Mouse (Mus musculus): Measurements from ENCODE around the gene Hmga2. TPM values are rescaled to one million over a fixed set of nuclear protein-coding genes. Genes with fewer than 3 reads are reported as not detected.

Hmga2 gene
- polyA plus RNA-seq, 1 experiment from 2014 or later = 0.71 TPM

DNA sequence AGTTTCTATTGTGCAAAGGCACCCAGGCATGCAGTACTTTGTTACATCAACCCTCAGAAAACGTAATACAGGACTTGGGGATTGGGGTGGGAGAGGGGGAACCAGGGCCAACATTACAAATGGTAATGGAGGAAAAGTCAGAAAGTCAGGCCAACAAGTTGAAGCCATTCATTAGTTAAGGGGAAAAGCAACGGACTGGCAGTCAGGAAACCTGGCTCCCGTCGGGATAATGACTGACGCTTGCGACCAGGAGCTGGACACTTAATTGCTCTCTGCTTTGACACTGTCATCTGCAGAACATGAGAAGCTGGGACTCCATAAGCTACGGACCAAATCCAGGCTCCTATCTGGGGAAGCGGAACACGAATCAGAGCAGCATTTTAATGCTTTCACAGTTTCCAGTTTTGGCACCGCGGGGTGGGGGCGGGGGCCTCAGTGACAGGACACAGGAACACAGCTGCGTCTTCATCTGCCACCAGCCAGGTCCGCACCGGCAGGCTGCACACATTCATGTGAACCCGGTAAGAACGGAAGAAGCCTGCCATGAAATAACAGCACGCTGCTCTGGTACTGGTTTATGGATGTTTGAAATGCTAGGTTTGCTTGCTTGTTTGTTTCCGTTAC is 26.5 kb downstream of the Hmga2 start:
- H3K4me3 ChIP-seq (replicated peaks; ENCODE audit: low read length) = no peak overlapping the region
- H3K9me3 ChIP-seq (ENCODE audit: control insufficient read depth, low read length) = no peaks in the 10 kb centered on the region
- ATAC-seq = 0 out of 2 replicates have a peak, but pooled peaks have one; percentile 23
- peaks cover 7% of the 10 kb centered on the region for H3K4me1 ChIP-seq (replicated peaks; ENCODE audit: control insufficient read depth, insufficient read depth, low read length)
- no peaks in the 10 kb centered on the region for H3K36me3 ChIP-seq (ENCODE audit: control insufficient read depth, insufficient read depth)
- H3K27me3 ChIP-seq (replicated peaks; ENCODE audit: control insufficient read depth, insufficient read depth, low read length) = no peaks in the 10 kb centered on the region
- H3K27ac ChIP-seq (ENCODE audit: low read length) = no peak overlapping the region
- H3K9ac ChIP-seq (replicated peaks; ENCODE audit: low read depth, low read length) = no peak overlapping the region
- H3K4me2 ChIP-seq (ENCODE audit: low read length) = peak overlapping the region; percentile 37
- WGBS = 37% methylated on average over 19 of the region's 19 CpGs

DNA sequence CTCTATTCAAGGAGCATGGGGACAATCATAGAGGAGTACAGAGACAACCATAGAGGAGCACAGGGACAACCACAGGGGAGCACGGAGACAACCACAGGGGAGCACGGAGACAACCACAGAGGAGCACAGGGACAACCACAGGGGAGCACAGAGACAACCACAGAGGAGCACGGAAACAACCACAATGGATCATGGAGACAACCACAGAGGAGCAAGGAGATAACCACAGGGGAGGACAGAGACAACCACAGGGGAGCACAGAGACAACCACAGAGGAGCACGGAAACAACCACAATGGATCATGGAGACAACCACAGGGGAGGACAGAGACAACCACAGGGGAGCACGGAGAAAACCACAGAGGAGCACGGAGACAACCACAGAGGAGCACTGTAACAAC is 29.5 kb downstream of the Hmga2 start:
- Histone ChIP-seq H3K36me3 (ENCODE audit: control insufficient read depth, insufficient read depth) (no peaks in the 10 kb centered on the region), H3K4me2 (ENCODE audit: low read length) (no peak overlapping the region), H3K4me3 (replicated peaks; ENCODE audit: low read length) (no peak overlapping the region), H3K9me3 (ENCODE audit: control insufficient read depth, low read length) (no peaks in the 10 kb centered on the region), H3K27me3 (replicated peaks; ENCODE audit: control insufficient read depth, insufficient read depth, low read length) (no peaks in the 10 kb centered on the region), H3K4me1 (replicated peaks; ENCODE audit: control insufficient read depth, insufficient read depth, low read length) (peaks cover 7% of the 10 kb centered on the region), H3K27ac (ENCODE audit: low read length) (no peak overlapping the region), H3K9ac (replicated peaks; ENCODE audit: low read depth, low read length) (no peak overlapping the region)
- WGBS = 92% methylated on average over 6 of the region's 6 CpGs
- ATAC-seq = no peak

GRCm38 (mm10) chr10:120446206-120446605 is 30.1 kb downstream of the Hmga2 start:
- no peak overlapping the region for H3K27ac ChIP-seq (ENCODE audit: low read length)
- H3K9me3 ChIP-seq (ENCODE audit: control insufficient read depth, low read length) = no peaks in the 10 kb centered on the region
- H3K27me3 ChIP-seq (replicated peaks; ENCODE audit: control insufficient read depth, insufficient read depth, low read length) = no peaks in the 10 kb centered on the region
- no peak overlapping the region for H3K4me3 ChIP-seq (replicated peaks; ENCODE audit: low read length)
- H3K36me3 ChIP-seq (ENCODE audit: control insufficient read depth, insufficient read depth) = no peaks in the 10 kb centered on the region
- ATAC-seq = no peak
- H3K4me2 ChIP-seq (ENCODE audit: low read length) = no peak overlapping the region
- WGBS = 85% methylated on average over 9 of the region's 9 CpGs
- H3K4me1 ChIP-seq (replicated peaks; ENCODE audit: control insufficient read depth, insufficient read depth, low read length) = peaks cover 7% of the 10 kb centered on the region
- H3K9ac ChIP-seq (replicated peaks; ENCODE audit: low read depth, low read length) = no peak overlapping the region

DNA sequence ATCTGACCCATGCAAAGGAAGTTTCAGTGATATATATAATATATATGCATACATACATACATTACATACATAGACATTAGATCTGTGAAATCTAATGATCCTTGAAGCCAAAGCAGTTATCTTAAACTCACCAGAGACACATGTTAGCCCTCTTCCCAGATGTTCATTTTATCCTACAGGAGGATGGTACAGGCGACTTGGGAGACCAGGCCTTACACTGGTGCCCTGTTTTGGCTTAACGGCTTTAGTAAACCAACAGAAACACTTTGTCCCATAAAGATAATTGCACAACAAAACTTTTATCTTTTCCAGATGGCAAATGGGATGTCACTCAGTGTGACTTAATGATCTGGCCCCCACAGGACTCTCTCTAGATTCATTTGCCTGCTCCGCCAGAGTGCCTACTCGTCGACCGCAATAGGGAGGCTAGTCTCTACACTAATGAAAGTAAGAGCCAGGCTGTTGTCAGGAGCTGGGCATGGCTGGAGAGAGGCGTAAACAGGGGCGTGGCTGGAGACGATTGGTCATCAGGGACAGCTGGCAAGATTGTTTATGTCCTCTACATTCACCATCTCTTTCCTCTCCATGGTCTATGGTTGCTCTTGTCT is 31.7 kb downstream of the Hmga2 start:
- Histone ChIP-seq H3K27me3 (replicated peaks; ENCODE audit: control insufficient read depth, insufficient read depth, low read length) (no peaks in the 10 kb centered on the region), H3K4me2 (ENCODE audit: low read length) (no peak overlapping the region), H3K4me1 (replicated peaks; ENCODE audit: control insufficient read depth, insufficient read depth, low read length) (peaks cover 3% of the 10 kb centered on the region), H3K27ac (ENCODE audit: low read length) (no peak overlapping the region), H3K9ac (replicated peaks; ENCODE audit: low read depth, low read length) (no peak overlapping the region), H3K36me3 (ENCODE audit: control insufficient read depth, insufficient read depth) (no peaks in the 10 kb centered on the region), H3K4me3 (replicated peaks; ENCODE audit: low read length) (no peak overlapping the region), H3K9me3 (ENCODE audit: control insufficient read depth, low read length) (no peaks in the 10 kb centered on the region)
- no peak for ATAC-seq
- 86% methylated on average over 9 of the region's 9 CpGs for WGBS

DNA sequence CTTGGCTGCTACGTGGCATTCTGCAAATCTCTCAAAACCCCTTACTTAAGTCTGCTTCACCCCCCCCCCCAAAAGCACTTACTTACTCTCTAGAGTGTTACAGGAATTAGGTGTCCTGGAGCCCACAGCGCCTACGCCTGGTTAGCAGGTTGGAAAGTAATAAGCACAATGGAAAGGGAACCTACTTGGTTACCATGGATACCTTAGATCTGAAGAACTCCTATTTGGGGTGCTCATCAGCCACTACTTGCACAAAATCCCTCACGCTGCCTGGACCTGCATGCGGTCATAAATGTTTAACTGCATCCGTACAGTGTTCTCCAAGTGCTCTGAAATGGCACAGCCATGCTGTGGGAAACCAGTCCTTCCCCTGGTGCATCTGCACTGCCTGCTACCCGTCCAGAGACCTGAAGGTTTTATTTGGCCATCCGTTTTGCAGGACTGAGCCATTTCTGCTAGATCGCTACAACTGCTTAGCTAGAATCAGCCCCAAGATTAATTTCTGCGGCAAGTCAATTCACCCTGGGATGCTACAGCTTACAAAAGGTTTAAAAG is 32.4 kb downstream of the Hmga2 start:
- no peak overlapping the region for H3K9ac ChIP-seq (replicated peaks; ENCODE audit: low read depth, low read length)
- H3K4me2 ChIP-seq (ENCODE audit: low read length) = no peak overlapping the region
- 60% methylated on average over 10 of the region's 10 CpGs for WGBS
- no peak overlapping the region for H3K4me3 ChIP-seq (replicated peaks; ENCODE audit: low read length)
- no peaks in the 10 kb centered on the region for H3K9me3 ChIP-seq (ENCODE audit: control insufficient read depth, low read length)
- no peaks in the 10 kb centered on the region for H3K27me3 ChIP-seq (replicated peaks; ENCODE audit: control insufficient read depth, insufficient read depth, low read length)
- H3K27ac ChIP-seq (ENCODE audit: low read length) = no peak overlapping the region
- no peaks in the 10 kb centered on the region for H3K36me3 ChIP-seq (ENCODE audit: control insufficient read depth, insufficient read depth)
- H3K4me1 ChIP-seq (replicated peaks; ENCODE audit: control insufficient read depth, insufficient read depth, low read length) = no peaks in the 10 kb centered on the region
- no peak for ATAC-seq

DNA sequence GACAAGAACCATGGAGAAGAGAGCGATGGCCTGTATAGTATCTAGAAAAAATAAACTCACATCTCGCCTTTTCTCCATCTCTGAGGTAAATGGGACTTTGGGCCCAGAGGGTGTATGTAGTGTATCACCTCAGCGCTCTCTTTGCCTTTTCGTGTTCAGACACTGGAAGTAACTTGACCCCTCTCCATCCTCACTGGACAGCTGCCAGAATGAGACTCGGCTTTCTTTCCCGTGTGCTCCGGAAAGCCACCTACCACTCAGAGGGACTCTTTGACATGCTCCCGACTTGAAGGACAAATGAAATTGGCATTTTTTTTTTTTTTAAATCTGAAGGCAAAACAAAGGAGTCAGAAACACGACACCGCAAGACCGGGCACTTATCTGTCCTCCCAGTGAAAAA is 35.0 kb downstream of the Hmga2 start:
- Histone ChIP-seq H3K27me3 (replicated peaks; ENCODE audit: control insufficient read depth, insufficient read depth, low read length) (no peaks in the 10 kb centered on the region), H3K4me1 (replicated peaks; ENCODE audit: control insufficient read depth, insufficient read depth, low read length) (no peaks in the 10 kb centered on the region), H3K4me2 (ENCODE audit: low read length) (no peak overlapping the region), H3K36me3 (ENCODE audit: control insufficient read depth, insufficient read depth) (no peaks in the 10 kb centered on the region), H3K27ac (ENCODE audit: low read length) (no peak overlapping the region), H3K9me3 (ENCODE audit: control insufficient read depth, low read length) (no peaks in the 10 kb centered on the region), H3K9ac (replicated peaks; ENCODE audit: low read depth, low read length) (no peak overlapping the region), H3K4me3 (replicated peaks; ENCODE audit: low read length) (no peak overlapping the region)
- WGBS = 26% methylated on average over 11 of the region's 11 CpGs
- no peak for ATAC-seq

- no peaks in the 10 kb centered on the region for H3K27me3 ChIP-seq (replicated peaks; ENCODE audit: control insufficient read depth, insufficient read depth, low read length)
- no peaks in the 10 kb centered on the region for H3K36me3 ChIP-seq (ENCODE audit: control insufficient read depth, insufficient read depth)
- no peaks in the 10 kb centered on the region for H3K9me3 ChIP-seq (ENCODE audit: control insufficient read depth, low read length)
- no peak overlapping the region for H3K9ac ChIP-seq (replicated peaks; ENCODE audit: low read depth, low read length)
- H3K4me1 ChIP-seq (replicated peaks; ENCODE audit: control insufficient read depth, insufficient read depth, low read length) = no peaks in the 10 kb centered on the region; the same call in 1 of the 2 replicates
- no peak overlapping the region for H3K4me3 ChIP-seq (replicated peaks; ENCODE audit: low read length)
- no peak overlapping the region for H3K27ac ChIP-seq (ENCODE audit: low read length)
- no peak overlapping the region for H3K4me2 ChIP-seq (ENCODE audit: low read length)
- 17% methylated on average over 7 of the region's 7 CpGs for WGBS
- 0 out of 2 replicates have a peak, but pooled peaks have one; percentile 18 for ATAC-seq
Measured at GRCm38 (mm10) chr10:120434433-120434832, 41.8 kb downstream of the Hmga2 start.

DNA sequence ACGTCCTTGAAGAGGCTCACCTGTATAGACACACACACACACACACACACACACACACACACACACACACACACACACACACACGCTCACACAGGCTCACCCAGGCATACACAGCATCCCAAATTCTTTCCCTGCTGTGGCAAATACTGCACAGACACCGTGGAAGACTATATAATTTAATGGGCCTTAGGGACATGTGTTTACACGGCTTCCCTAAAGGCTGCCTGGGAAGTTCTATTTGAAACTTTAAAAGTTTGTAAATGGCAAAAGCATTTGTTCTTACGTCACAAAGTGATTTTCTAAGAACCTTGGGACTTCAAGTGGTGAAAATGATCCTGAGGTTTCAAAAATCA is 42.8 kb downstream of the Hmga2 start:
- no peak overlapping the region for H3K4me2 ChIP-seq (ENCODE audit: low read length)
- no peaks in the 10 kb centered on the region for H3K36me3 ChIP-seq (ENCODE audit: control insufficient read depth, insufficient read depth)
- no peak overlapping the region for H3K9ac ChIP-seq (replicated peaks; ENCODE audit: low read depth, low read length)
- H3K27me3 ChIP-seq (replicated peaks; ENCODE audit: control insufficient read depth, insufficient read depth, low read length) = no peaks in the 10 kb centered on the region
- WGBS = 67% methylated on average over 5 of the region's 5 CpGs
- H3K4me3 ChIP-seq (replicated peaks; ENCODE audit: low read length) = no peak overlapping the region
- H3K9me3 ChIP-seq (ENCODE audit: control insufficient read depth, low read length) = no peaks in the 10 kb centered on the region
- H3K4me1 ChIP-seq (replicated peaks; ENCODE audit: control insufficient read depth, insufficient read depth, low read length) = peaks cover 8% of the 10 kb centered on the region
- ATAC-seq = no peak
- H3K27ac ChIP-seq (ENCODE audit: low read length) = no peak overlapping the region

GRCm38 (mm10) chr10:120432731-120433462 is 43.4 kb downstream of the Hmga2 start:
- Histone ChIP-seq H3K27ac (ENCODE audit: low read length) (no peak overlapping the region), H3K4me3 (replicated peaks; ENCODE audit: low read length) (no peak overlapping the region), H3K36me3 (ENCODE audit: control insufficient read depth, insufficient read depth) (no peaks in the 10 kb centered on the region), H3K27me3 (replicated peaks; ENCODE audit: control insufficient read depth, insufficient read depth, low read length) (no peaks in the 10 kb centered on the region), H3K4me2 (ENCODE audit: low read length) (no peak overlapping the region), H3K4me1 (replicated peaks; ENCODE audit: control insufficient read depth, insufficient read depth, low read length) (peaks cover 14% of the 10 kb centered on the region), H3K9ac (replicated peaks; ENCODE audit: low read depth, low read length) (no peak overlapping the region), H3K9me3 (ENCODE audit: control insufficient read depth, low read length) (no peaks in the 10 kb centered on the region)
- 33% methylated on average over 9 of the region's 9 CpGs for WGBS
- no peak for ATAC-seq
